Mouse (Mus musculus): ENCODE results near the gene Cntfr. TPM values are rescaled to one million over a fixed set of nuclear protein-coding genes. Genes with fewer than 3 reads are reported as not detected.

The Cntfr gene
- polyA plus RNA-seq, 1 experiment from 2014 or later, result 5.1 TPM

DNA sequence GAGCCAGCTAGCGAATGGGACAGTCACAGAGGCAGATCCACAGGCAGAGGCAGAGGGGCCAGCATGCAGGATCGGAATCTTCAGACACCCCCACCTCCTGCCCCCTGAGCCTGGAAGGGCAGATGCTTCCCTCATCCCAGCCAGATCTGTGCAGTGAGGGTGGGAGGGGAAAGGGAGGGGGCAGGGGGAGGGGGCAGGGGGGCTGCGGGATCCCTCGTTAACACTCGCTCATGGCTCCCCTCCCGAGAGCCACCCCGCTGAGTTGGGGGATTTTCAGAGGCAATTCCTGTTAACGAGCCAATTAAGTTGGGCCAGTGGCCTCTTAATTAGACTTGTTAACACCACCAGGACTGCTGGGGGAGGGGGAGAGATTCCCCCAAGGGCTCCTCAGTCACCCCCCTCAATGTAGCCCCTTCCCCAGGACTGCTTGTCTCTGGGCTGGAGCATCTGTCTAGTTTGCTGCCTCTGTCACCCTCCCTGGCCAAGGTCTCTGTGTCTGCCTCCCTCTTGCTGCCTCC, 24.9 kb downstream of the Cntfr start:
- WGBS, result 1% methylated on average over 5 of the region's 8 CpGs
- Histone ChIP-seq H3K27ac (no peak overlapping the region), H3K9ac (peak overlapping the region; percentile 51; the same call in 1 of the 2 replicates), H3K36me3 (no peaks in the 10 kb centered on the region), H3K27me3 (peaks cover 100% of the 10 kb centered on the region), H3K4me1 (peaks cover 35% of the 10 kb centered on the region), H3K4me3 (no peak overlapping the region), H3K4me2 (replicated peaks) (peak overlapping the region; percentile 32), H3K9me3 (no peaks in the 10 kb centered on the region)
- ATAC-seq (ENCODE audit: low FRiP score, low read depth), result peak; percentile 30; the same call in 1 of the 2 replicates

DNA sequence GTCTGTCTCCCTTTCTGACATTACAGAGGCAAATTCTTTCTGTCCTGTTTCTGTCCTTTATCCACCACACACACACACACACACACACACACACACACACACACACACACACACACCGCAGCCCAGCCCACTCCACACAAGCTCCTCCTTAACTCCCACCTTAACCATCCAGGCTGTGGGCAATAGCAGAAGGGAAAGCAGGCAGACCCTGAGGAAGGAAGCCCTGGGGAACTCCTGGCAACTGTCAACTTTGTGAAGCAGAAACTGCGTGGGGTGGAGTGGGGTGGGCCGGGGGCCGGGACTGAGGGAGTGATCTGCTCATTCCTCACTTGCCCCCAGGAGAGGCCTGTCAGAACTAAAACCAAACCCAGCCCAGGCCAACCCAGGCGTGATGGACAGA, 25.4 kb downstream of the Cntfr start:
- peak overlapping the region; percentile 32 for H3K4me2 ChIP-seq (replicated peaks)
- no peaks in the 10 kb centered on the region for H3K9me3 ChIP-seq
- no peak overlapping the region for H3K4me3 ChIP-seq
- peaks cover 100% of the 10 kb centered on the region for H3K27me3 ChIP-seq
- no peak overlapping the region for H3K27ac ChIP-seq
- peak overlapping the region; percentile 51; the same call in 1 of the 2 replicates for H3K9ac ChIP-seq
- H3K36me3 ChIP-seq, result no peaks in the 10 kb centered on the region
- peaks cover 30% of the 10 kb centered on the region for H3K4me1 ChIP-seq
- ATAC-seq (ENCODE audit: low FRiP score, low read depth), result no peak; the same call in 1 of the 2 replicates
- WGBS, result 31% methylated on average over 5 of the region's 5 CpGs

DNA sequence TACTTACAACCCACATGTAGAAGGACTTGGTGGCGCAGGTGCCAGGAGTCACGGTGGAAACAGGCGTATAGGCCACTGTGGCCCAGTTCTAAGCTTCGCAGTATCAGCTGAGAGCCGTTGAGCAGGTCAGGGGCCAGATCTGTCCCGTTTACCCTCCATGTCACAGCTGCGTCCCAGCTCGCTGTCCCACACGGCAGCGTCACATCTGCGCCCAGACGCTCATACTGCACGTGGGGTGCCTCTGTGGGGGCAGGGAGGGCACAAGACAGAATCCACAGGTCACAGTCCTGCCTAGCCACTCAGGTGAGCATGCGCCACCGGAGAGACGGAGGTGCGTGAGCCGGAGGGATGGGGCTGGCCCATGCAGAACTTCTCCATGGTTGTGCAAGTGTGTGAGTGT, 26.1 kb downstream of the Cntfr start:
- H3K27me3 ChIP-seq, result peaks cover 98% of the 10 kb centered on the region
- no peak overlapping the region for H3K9ac ChIP-seq
- no peak overlapping the region for H3K27ac ChIP-seq
- H3K4me2 ChIP-seq (replicated peaks), result no peak overlapping the region
- no peaks in the 10 kb centered on the region for H3K9me3 ChIP-seq
- no peak overlapping the region for H3K4me3 ChIP-seq
- peaks cover 24% of the 10 kb centered on the region for H3K4me1 ChIP-seq
- no peak for ATAC-seq (ENCODE audit: low FRiP score, low read depth)
- 84% methylated on average over 18 of the region's 18 CpGs for WGBS
- no peaks in the 10 kb centered on the region for H3K36me3 ChIP-seq

DNA sequence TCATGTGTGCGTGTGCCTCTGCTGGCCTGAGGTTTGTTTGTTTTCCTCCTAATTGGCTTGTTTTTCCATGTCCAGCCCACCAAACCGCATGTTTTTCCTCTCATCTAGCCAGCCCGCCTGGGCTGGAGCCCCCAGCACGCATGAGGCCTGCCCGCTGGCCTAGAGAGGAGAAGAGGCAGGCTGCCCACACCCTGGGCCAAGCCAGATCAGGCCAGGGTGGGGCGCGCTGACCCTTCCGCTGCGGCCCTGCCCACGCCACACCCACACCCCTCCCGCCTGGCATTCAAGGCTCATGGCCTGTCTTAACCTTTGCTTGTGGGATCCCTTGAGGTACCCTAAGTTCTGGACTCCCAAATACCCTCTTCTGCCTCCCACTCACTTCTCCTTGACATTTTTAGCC, 30.2 kb downstream of the Cntfr start:
- Histone ChIP-seq H3K27me3 (peaks cover 98% of the 10 kb centered on the region), H3K27ac (no peak overlapping the region), H3K9ac (no peak overlapping the region), H3K9me3 (no peaks in the 10 kb centered on the region), H3K36me3 (no peaks in the 10 kb centered on the region), H3K4me1 (peaks cover 50% of the 10 kb centered on the region), H3K4me3 (no peak overlapping the region), H3K4me2 (replicated peaks) (no peak overlapping the region)
- no peak for ATAC-seq (ENCODE audit: low FRiP score, low read depth)
- WGBS, result 79% methylated on average over 11 of the region's 11 CpGs

DNA sequence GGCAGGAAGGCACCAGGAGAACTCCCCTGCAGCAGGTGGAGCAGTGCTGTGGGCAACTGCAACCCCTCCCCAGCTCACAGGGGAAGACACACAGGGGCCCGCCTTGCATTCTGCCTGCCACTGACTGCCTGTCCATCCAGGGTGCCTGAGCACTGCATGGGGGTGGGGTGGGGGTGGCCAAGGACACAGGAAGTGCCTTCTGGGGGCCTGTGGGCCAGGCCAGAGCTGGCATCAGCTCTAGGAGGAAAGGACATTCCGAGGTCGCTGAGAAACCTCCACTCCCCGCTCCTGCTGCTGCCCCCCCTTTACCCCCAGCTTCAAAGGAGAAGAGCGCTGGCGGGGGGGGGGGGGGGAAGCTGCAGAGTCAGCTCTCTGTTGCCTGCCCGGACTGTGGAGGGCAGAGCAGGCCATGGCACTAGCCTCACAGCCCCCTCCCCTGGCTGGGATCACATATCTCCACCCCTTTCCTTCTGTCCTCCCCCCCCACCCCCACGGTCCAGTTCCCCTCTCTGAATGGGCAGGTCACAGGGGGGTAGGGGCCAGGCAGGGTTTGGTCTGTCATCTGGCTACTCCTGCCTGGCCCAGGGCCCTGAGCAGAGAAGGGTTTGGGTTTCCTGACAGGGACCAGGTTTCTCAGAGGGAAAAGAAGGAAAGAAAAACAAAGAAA, 31.7 kb downstream of the Cntfr start:
- H3K9me3 ChIP-seq, result no peaks in the 10 kb centered on the region
- peaks cover 93% of the 10 kb centered on the region for H3K27me3 ChIP-seq
- no peak for ATAC-seq (ENCODE audit: low FRiP score, low read depth)
- H3K27ac ChIP-seq, result no peak overlapping the region
- H3K4me2 ChIP-seq (replicated peaks), result no peak overlapping the region
- 1% methylated on average over 6 of the region's 8 CpGs for WGBS
- H3K9ac ChIP-seq, result peak overlapping the region; percentile 4
- H3K4me1 ChIP-seq, result peaks cover 57% of the 10 kb centered on the region
- H3K4me3 ChIP-seq, result no peak overlapping the region
- no peaks in the 10 kb centered on the region for H3K36me3 ChIP-seq

DNA sequence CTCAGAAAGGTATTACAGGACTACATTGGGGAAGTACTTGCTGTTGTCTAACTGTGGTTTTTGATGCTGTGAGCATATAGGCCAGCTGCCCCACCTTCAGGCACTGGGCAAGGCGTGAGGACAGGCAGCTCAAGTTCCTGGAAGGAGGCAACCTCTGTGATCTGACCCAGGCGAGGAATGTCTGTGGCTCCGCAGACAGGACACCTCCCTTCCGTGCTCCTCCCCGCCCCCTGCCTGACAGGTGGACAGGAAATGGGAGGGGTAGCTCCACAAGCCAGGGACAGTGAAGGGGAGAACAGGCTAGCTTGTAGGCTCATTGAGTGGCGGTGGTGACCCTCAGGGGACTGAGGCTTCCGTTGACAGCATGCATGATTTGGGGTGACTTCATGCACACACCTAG, 32.4 kb downstream of the Cntfr start:
- no peak for ATAC-seq (ENCODE audit: low FRiP score, low read depth)
- peak overlapping the region; percentile 4; the same call in 1 of the 2 replicates for H3K9ac ChIP-seq
- peaks cover 93% of the 10 kb centered on the region for H3K27me3 ChIP-seq
- H3K9me3 ChIP-seq, result no peaks in the 10 kb centered on the region
- H3K4me2 ChIP-seq (replicated peaks), result no peak overlapping the region
- H3K4me3 ChIP-seq, result no peak overlapping the region
- no peaks in the 10 kb centered on the region for H3K36me3 ChIP-seq
- no peak overlapping the region for H3K27ac ChIP-seq
- peaks cover 63% of the 10 kb centered on the region for H3K4me1 ChIP-seq
- 23% methylated on average over 7 of the region's 7 CpGs for WGBS

DNA sequence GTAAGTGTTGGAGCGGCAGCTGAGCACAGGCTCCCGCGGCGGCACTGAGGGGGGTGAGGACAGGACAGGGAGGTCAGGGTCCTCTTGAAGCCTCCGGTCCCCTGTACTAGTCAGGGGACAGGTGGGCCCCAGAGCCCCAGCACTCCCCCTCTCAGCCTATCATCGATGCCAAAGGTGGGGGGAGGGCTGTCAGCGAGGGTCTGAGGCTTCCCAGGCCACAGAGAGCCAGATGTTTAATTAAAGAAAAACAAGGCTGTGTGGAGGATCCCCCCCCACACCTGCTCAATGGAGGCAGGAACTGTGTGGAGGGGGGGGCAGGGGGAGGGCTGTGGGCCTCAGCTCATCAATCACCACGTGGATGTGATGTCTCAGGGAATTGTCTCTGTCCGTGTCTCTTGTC, 33.3 kb downstream of the Cntfr start:
- Histone ChIP-seq H3K9me3 (no peaks in the 10 kb centered on the region), H3K9ac (no peak overlapping the region), H3K4me2 (replicated peaks) (0 out of 2 replicates have a peak overlapping the region, but pooled peaks have one; percentile 4), H3K27ac (no peak overlapping the region), H3K4me1 (peaks cover 72% of the 10 kb centered on the region), H3K27me3 (peaks cover 92% of the 10 kb centered on the region), H3K4me3 (no peak overlapping the region), H3K36me3 (no peaks in the 10 kb centered on the region)
- ATAC-seq (ENCODE audit: low FRiP score, low read depth), result no peak
- WGBS, result 7% methylated on average over 9 of the region's 9 CpGs

DNA sequence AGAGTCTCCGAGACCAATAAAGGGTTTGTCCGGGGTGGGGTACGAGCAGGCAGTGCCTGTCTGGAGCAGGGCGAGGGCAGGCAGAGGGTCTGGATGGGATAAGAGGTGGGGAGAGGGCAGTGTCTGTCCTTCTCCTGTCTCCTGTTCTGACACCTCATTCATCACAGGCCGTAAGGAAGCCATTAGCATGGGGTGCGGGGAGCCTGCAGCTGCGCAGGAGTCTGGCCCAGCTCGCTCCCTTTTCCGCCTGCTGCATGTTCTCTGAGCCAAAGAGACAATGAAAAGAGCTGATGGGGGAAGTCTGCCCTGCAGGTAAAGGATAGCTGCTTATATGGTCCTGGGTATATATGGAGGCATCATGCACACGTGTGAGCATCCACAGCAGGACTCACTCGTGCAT, 34.2 kb downstream of the Cntfr start:
- H3K4me1 ChIP-seq, result peaks cover 81% of the 10 kb centered on the region
- H3K36me3 ChIP-seq, result no peaks in the 10 kb centered on the region
- ATAC-seq (ENCODE audit: low FRiP score, low read depth), result no peak
- H3K27me3 ChIP-seq, result peaks cover 91% of the 10 kb centered on the region
- no peak overlapping the region for H3K4me2 ChIP-seq (replicated peaks)
- 27% methylated on average over 11 of the region's 11 CpGs for WGBS
- no peak overlapping the region for H3K9ac ChIP-seq
- no peak overlapping the region for H3K27ac ChIP-seq
- no peak overlapping the region for H3K4me3 ChIP-seq
- H3K9me3 ChIP-seq, result no peaks in the 10 kb centered on the region

DNA sequence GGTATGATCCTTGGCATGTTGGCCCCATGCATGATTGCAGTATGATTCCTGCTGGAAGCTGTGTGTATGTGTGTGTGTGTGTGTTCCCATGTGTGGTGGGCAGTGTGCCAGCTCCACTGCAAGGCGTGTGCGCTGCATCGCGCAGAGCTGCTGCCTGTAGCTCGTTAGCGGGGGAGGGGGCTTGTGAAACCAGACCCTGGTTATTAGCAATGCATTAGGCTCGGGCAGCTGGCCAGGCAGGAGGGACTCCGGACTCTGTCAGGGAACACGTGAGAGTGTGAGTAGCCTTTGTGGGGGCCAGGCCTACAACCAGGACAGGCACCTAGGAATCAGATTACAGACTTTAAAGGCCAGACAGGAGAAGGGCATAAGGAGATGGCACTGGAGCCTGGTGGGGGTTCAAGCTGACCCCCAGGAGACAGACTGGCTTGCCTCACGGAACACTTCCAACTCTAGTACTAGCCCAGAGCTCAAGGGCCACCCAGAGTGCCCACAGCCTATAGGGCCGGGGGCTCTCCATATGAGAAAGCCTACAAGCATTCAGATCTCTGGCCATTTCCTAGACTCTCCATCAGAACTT, 35.9 kb downstream of the Cntfr start:
- 12% methylated on average over 11 of the region's 11 CpGs for WGBS
- H3K27me3 ChIP-seq, result peaks cover 92% of the 10 kb centered on the region
- H3K4me3 ChIP-seq, result no peak overlapping the region
- H3K9ac ChIP-seq, result no peak overlapping the region
- peak overlapping the region; percentile 1; the same call in 1 of the 2 replicates for H3K27ac ChIP-seq
- H3K4me2 ChIP-seq (replicated peaks), result peak overlapping the region; percentile 27
- peaks cover 84% of the 10 kb centered on the region for H3K4me1 ChIP-seq
- ATAC-seq (ENCODE audit: low FRiP score, low read depth), result peak; percentile 66
- no peaks in the 10 kb centered on the region for H3K36me3 ChIP-seq
- no peaks in the 10 kb centered on the region for H3K9me3 ChIP-seq

DNA sequence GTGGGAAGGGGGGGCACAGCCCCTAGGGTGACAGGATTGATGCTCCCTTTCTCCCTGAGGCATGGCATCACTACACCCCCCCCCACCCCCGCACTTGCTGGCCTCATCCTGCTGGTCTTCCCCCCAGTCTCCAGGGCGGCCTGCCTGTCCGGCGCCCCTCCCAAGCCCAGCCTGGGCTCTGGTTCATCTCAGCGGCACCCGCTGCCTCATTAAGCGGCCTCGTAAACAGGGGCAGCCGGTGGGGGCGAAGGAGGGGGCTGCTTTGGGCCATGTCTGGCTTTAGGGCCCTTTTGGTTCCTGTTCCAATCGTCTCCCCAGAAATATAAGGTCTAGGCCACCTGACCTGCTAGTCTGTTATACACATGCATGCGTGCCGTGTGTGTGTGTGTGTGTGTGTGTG, 37.3 kb downstream of the Cntfr start:
- no peaks in the 10 kb centered on the region for H3K9me3 ChIP-seq
- 12% methylated on average over 13 of the region's 13 CpGs for WGBS
- ATAC-seq (ENCODE audit: low FRiP score, low read depth), result peak; percentile 42
- no peaks in the 10 kb centered on the region for H3K36me3 ChIP-seq
- H3K4me1 ChIP-seq, result peaks cover 78% of the 10 kb centered on the region
- peaks cover 92% of the 10 kb centered on the region for H3K27me3 ChIP-seq
- no peak overlapping the region for H3K27ac ChIP-seq
- 0 out of 2 replicates have a peak overlapping the region, but pooled peaks have one; percentile 35 for H3K9ac ChIP-seq
- no peak overlapping the region for H3K4me3 ChIP-seq
- peak overlapping the region; percentile 27 for H3K4me2 ChIP-seq (replicated peaks)

DNA sequence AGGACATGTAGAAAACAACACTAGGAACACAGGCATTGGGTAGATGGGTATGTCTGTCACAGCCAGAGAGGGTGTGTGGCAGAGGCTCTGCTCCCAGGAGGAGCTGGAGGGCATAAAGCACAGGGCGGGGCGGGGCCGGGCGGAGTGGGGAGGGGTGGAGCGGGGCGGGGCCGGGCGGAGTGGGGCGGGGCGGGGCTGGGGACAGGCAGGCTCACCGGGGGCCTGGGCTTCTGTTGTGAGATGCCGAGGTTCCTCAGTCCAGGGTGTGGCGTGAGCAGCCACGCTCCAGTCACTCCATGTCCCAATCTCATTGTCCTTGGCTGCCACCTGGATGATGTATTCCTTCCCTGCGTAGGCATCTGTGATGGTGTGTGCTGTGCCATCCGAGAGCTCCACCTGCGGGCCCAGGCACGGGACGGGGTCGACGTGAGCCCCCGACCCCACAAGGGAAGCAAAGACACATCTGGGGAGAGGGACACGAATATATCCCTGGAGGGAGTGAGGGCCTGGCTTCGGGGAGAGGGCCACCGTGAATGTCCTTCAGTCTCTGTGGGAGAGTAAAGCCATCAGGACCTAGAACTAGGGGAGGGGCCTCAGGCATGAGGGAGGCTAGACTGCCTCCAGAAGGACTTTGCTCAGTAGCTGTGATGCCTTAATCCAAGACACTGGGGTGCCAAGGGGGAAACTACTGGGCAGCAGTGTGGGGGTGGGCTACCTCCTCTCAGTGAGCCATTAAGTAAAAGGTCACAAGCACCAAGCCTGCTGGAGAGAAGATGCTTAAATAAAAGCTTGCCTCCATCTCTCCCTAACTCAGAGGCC, 38.1 kb downstream of the Cntfr start:
- Histone ChIP-seq H3K4me3 (no peak overlapping the region), H3K4me1 (peaks cover 71% of the 10 kb centered on the region), H3K27me3 (peaks cover 89% of the 10 kb centered on the region), H3K9ac (peak overlapping the region; percentile 51; the same call in 1 of the 2 replicates), H3K4me2 (replicated peaks) (peak overlapping the region; percentile 42), H3K9me3 (no peaks in the 10 kb centered on the region), H3K27ac (0 out of 2 replicates have a peak overlapping the region, but pooled peaks have one; percentile 22), H3K36me3 (no peaks in the 10 kb centered on the region)
- WGBS, result 9% methylated on average over 16 of the region's 25 CpGs
- ATAC-seq (ENCODE audit: low FRiP score, low read depth), result no peak

DNA sequence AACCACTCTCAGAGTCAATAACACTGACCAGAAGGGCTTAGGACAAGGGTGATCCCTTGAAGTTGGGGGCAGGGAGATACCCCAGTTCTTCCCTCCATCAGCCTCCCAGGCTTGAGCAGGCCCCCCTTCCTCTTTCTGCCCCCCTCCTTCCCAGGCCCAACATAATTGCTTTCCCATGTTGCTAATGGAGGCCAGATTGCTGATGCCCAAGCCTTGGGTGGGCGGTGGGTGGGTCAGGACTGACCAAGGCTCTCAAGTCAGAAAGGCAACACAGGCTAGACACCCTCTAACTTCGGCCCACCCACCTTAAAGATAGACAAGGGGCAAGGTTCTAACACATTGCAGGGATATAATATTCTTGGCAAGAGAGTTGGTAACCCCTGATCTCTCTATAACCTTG, 41.4 kb downstream of the Cntfr start:
- H3K27ac ChIP-seq, result no peak overlapping the region
- WGBS, result 41% methylated on average over 2 of the region's 2 CpGs
- no peak overlapping the region for H3K4me3 ChIP-seq
- peaks cover 38% of the 10 kb centered on the region for H3K4me1 ChIP-seq
- H3K36me3 ChIP-seq, result no peaks in the 10 kb centered on the region
- H3K4me2 ChIP-seq (replicated peaks), result no peak overlapping the region
- no peaks in the 10 kb centered on the region for H3K9me3 ChIP-seq
- H3K27me3 ChIP-seq, result peaks cover 74% of the 10 kb centered on the region
- H3K9ac ChIP-seq, result no peak overlapping the region
- ATAC-seq (ENCODE audit: low FRiP score, low read depth), result no peak

All from limb, embryonic 13.5 days (tissue).